ENCODE assay signal across 26 mouse cellular contexts in the genomic region with DNA sequence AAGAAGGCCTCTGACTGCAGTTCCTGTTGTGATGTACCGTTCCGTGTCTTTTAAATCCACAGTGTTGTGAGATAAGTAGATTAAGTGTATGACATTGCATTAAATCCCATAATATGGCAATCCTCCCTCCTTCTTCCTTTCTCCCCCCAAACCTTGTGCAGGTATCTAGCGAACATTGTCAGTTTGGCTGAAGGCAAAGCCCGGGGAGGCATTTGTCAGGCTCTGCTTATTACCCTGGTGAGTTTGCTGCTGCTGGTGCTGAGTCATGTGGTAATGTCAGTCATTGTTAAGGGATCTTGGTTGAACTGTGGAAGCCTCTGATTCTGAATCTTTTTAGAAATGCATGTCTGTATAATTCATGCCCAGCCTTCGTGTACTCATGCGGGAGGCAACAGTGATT.
DNase-seq lines count a peak whose midpoint lies in the region; ATAC-seq lines count a peak whose summit lies in the region.
"Had no signal": no experiment of that assay in that cellular context is flagged by ENCODE, and none has a peak within 500 bp of the region (broad histone marks: within the 10 kb centered on the region; RNA-seq: fewer than 3 reads in every experiment).

No protein-coding gene starts in this region.

- H3K27ac ChIP-seq in kidney, embryonic 14.5 days (ENCODE audit: low read depth, low read length), result peak overlapping the region; percentile 30; the same call in 1 of the 2 replicates
- H3K27ac ChIP-seq in midbrain, embryonic 14.5 days (replicated peaks; ENCODE audit: low read depth, low read length), result no peak overlapping the region
- H3K27ac ChIP-seq in midbrain, embryonic 10.5 days (replicated peaks), result no peak overlapping the region
- H3K27ac ChIP-seq: embryonic facial prominence, embryonic 13.5 days; forebrain, embryonic 13.5 days; hindbrain, embryonic 13.5 days; macrophage; neural tube, embryonic 15.5 days had no signal

- H3K4me3 ChIP-seq in kidney, embryonic 14.5 days (ENCODE audit: low read length), result no peak overlapping the region
- no peak overlapping the region for H3K4me3 ChIP-seq in midbrain, embryonic 14.5 days (replicated peaks; ENCODE audit: low read depth, low read length)
- H3K4me3 ChIP-seq in midbrain, embryonic 10.5 days, result no peak overlapping the region
- H3K4me3 ChIP-seq: embryonic facial prominence, embryonic 13.5 days; forebrain, embryonic 13.5 days; hindbrain, embryonic 13.5 days; neural tube, embryonic 15.5 days had no signal

- H3K36me3 ChIP-seq in kidney, embryonic 14.5 days (ENCODE audit: control insufficient read depth, insufficient read depth, low read length), result no peaks in the 10 kb centered on the region
- H3K36me3 ChIP-seq in midbrain, embryonic 14.5 days (ENCODE audit: control insufficient read depth, insufficient read depth, low read length), result no peaks in the 10 kb centered on the region
- no peaks in the 10 kb centered on the region for H3K36me3 ChIP-seq in midbrain, embryonic 10.5 days
- H3K36me3 ChIP-seq: embryonic facial prominence, embryonic 13.5 days; hindbrain, embryonic 13.5 days; neural tube, embryonic 15.5 days had no signal

- ATAC-seq in kidney, embryonic 14.5 days (ENCODE audit: low FRiP score, low TSS enrichment), result 0 out of 2 replicates have a peak, but pooled peaks have one; percentile 48
- ATAC-seq in midbrain, embryonic 14.5 days (ENCODE audit: low FRiP score, low TSS enrichment), result no peak
- ATAC-seq: CD4-positive, CD25-positive, alpha-beta regulatory T cell, adult 4 months; forebrain, embryonic 13.5 days; liver, postnatal 0 days; lung, postnatal 0 days had no signal

- intact Hi-C loops in left cerebral cortex, postnatal 14 days (cut with DNase I), result no loop called here
- intact Hi-C loops in heart, postnatal 36 days (cut with DNase I), result no loop called here

- H3K9me3 ChIP-seq in kidney, embryonic 14.5 days (ENCODE audit: control insufficient read depth, low read length), result no peaks in the 10 kb centered on the region
- no peaks in the 10 kb centered on the region for H3K9me3 ChIP-seq in midbrain, embryonic 14.5 days (ENCODE audit: control insufficient read depth, low read length)
- H3K9me3 ChIP-seq in midbrain, embryonic 10.5 days (replicated peaks), result no peaks in the 10 kb centered on the region
- H3K9me3 ChIP-seq: embryonic facial prominence, embryonic 13.5 days; forebrain, embryonic 13.5 days; hindbrain, embryonic 13.5 days; neural tube, embryonic 15.5 days had no signal

- 55% methylated on average over 6 of the region's 6 CpGs for WGBS in kidney, embryonic 14.5 days
- WGBS in midbrain, embryonic 14.5 days, result 65% methylated on average over 6 of the region's 6 CpGs
- WGBS in midbrain, embryonic 10.5 days, result 92% methylated on average over 6 of the region's 6 CpGs

- peaks cover 10% of the 10 kb centered on the region for H3K4me1 ChIP-seq in kidney, embryonic 14.5 days (ENCODE audit: control insufficient read depth, insufficient read depth, low read length)
- 0 out of 2 replicates have a peak, but pooled peaks cover 4% of the 10 kb centered on the region for H3K4me1 ChIP-seq in midbrain, embryonic 14.5 days (ENCODE audit: control insufficient read depth, insufficient read depth, low read length)
- peaks cover 22% of the 10 kb centered on the region for H3K4me1 ChIP-seq in midbrain, embryonic 10.5 days
- H3K4me1 ChIP-seq: neural tube, embryonic 15.5 days had no signal

- no peak overlapping the region for H3K9ac ChIP-seq in kidney, embryonic 14.5 days (ENCODE audit: low read depth, low read length)
- no peak overlapping the region for H3K9ac ChIP-seq in midbrain, embryonic 14.5 days (replicated peaks; ENCODE audit: low read length)
- H3K9ac ChIP-seq: embryonic facial prominence, embryonic 13.5 days; forebrain, embryonic 13.5 days; hindbrain, embryonic 13.5 days; liver, postnatal 0 days; neural tube, embryonic 15.5 days had no signal

- no peak overlapping the region for H3K4me2 ChIP-seq in kidney, embryonic 14.5 days (replicated peaks; ENCODE audit: low read depth, low read length)
- H3K4me2 ChIP-seq in midbrain, embryonic 14.5 days (ENCODE audit: low read length), result no peak overlapping the region
- H3K4me2 ChIP-seq: embryonic facial prominence, embryonic 13.5 days; forebrain, embryonic 13.5 days; hindbrain, embryonic 13.5 days; liver, embryonic 11.5 days; midbrain, embryonic 11.5 days; neural tube, embryonic 15.5 days had no signal

- no peaks in the 10 kb centered on the region for H3K27me3 ChIP-seq in kidney, embryonic 14.5 days (ENCODE audit: control insufficient read depth, insufficient read depth, low read length)
- H3K27me3 ChIP-seq in midbrain, embryonic 14.5 days (ENCODE audit: control insufficient read depth, insufficient read depth, low read length), result no peaks in the 10 kb centered on the region
- H3K27me3 ChIP-seq in midbrain, embryonic 10.5 days (ENCODE audit: low read depth, poor library complexity, severe bottlenecking), result no peaks in the 10 kb centered on the region
- H3K27me3 ChIP-seq: embryonic facial prominence, embryonic 13.5 days; forebrain, embryonic 13.5 days; hindbrain, embryonic 13.5 days; neural tube, embryonic 15.5 days had no signal

- DNase-seq in adrenal gland, adult 2 months, result peak; percentile 35
- DNase-seq in adrenal gland, postnatal 14 days, result no peak
- no peak for DNase-seq in kidney, postnatal 36 days
- peak; percentile 1 for DNase-seq in midbrain, embryonic 14.5 days
- DNase-seq in midbrain, embryonic 10.5 days (ENCODE audit: low spot score), result no peak
- no peak for DNase-seq in left cerebral cortex, postnatal 14 days (ENCODE audit: low spot score in 2 of 2)
- DNase-seq in heart, postnatal 36 days, result no peak
- DNase-seq: cerebellum, adult 18-20 months; gastrocnemius, postnatal 10 days; heart, adult 18-20 months; kidney, postnatal 14 days; layer of hippocampus, postnatal 36 days; liver, postnatal 0 days; right cerebral cortex, adult 18-20 months; right cerebral cortex, postnatal 4 days; thymus, postnatal 14 days had no signal

Comparison
In these comparisons a context has a peak if more than half of its experiments do, and no peak if none do; other contexts are left out.
1. DNase-seq: peak in adrenal gland, adult 2 months (single experiment) and midbrain, embryonic 14.5 days (single experiment); none in adrenal gland, postnatal 14 days (single experiment), kidney, postnatal 36 days (0 of 2), midbrain, embryonic 10.5 days (single experiment), left cerebral cortex, postnatal 14 days (0 of 2) and heart, postnatal 36 days (0 of 2).